Mouse (Mus musculus) naive thymus-derived CD4-positive, alpha-beta T cell, adult 5 months (primary cell): Measurements from ENCODE around the gene Tsr1. TPM values are rescaled to one million over a fixed set of nuclear protein-coding genes. Genes with fewer than 3 reads are reported as not detected.

Source experiments
- polyA plus RNA-seq: library from polyadenylated mRNA; unstranded; fragments of 100-300 nt; shearing (Covaris generic); gene quantifications from one replicate; pipeline ENCODE4 v1.2.1, GENCODE M21; 2017

Gene Tsr1
- 66.6 TPM for polyA plus RNA-seq

DNA sequence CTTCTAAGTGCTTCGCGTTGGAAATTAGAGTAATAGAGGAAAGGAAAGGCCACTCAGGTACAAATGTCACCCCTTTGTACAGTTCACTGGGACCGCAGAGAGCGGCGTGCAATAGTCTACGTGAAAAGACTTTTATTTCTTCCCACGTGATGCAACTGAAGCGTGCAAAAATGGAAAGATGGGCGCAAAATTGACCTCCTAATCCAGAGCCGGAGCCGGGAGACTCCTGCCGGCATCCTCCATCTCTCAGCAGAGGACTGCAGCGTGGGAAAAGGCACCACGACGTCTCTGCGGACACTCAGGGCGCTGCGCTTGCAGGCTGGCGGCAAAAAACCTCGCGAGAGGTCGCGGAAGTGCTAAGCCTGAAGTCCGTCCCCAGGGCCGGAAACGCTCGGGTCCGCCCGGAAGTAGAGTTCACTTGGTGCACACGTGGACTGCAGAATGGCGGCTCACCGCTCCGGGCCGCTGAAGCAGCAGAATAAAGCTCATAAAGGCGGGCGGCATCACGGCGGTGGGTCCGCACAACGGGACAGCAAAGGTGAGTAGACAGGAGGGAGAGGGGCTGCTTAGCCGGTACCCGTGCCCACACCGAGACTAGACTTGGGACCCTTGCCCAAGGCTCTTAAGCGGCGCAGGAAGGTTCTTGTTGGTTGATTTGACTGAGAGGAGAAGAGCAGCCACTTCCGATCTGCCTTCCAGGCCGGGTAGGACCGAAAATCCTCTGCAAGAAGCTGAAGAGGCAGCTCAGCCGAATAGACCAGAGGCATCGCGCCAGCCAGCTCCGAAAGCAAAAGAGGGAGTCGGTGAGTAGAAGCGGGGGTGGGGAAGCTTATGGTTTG is at the start of gene Tsr1:
Tsr1 (plus strand) TSS at position 394 of the 839 bp plus-strand sequence.

DNA sequence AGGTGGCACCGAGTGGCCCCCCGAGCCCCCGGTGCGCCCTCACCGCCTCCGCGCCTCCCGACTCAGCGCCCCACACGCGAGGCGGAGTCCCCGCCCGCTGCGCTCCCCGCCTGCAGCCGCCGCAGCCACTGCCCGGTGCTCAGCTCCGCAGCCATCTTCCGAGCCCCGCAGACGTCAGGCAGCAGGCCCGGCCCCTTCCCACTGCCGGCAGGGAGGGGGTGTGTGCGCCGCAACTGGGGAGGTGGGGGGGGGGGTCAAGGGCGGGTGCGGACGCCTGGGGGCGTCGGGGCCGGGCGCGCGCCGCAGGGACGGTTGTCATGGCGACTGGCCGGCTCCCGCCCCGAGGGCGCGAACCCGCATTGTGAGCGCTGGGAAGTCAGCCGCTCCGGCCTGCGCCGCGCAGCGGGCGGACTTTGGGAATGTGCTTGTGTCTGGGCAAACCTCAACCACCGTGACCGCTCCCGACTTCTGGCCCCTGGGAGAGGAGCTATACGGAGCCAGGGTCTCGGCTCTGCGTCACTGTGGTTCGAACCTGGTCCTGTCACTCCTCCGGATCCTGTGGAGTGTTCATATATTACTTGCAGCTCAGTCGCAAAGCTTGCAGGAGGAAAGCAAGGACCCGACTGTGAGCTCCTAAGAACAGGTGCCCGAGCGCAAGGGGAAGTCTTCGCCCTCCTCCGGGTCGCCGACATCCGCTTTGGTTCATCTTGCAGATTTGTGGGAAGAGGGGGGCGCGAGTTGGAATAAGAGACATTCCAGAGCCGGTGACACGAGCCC is 782 bp upstream of the Tsr1 start, which contains the start of gene Sgsm2:
Sgsm2 (minus strand) TSS at position 160 of the 777 bp plus-strand sequence.

DNA sequence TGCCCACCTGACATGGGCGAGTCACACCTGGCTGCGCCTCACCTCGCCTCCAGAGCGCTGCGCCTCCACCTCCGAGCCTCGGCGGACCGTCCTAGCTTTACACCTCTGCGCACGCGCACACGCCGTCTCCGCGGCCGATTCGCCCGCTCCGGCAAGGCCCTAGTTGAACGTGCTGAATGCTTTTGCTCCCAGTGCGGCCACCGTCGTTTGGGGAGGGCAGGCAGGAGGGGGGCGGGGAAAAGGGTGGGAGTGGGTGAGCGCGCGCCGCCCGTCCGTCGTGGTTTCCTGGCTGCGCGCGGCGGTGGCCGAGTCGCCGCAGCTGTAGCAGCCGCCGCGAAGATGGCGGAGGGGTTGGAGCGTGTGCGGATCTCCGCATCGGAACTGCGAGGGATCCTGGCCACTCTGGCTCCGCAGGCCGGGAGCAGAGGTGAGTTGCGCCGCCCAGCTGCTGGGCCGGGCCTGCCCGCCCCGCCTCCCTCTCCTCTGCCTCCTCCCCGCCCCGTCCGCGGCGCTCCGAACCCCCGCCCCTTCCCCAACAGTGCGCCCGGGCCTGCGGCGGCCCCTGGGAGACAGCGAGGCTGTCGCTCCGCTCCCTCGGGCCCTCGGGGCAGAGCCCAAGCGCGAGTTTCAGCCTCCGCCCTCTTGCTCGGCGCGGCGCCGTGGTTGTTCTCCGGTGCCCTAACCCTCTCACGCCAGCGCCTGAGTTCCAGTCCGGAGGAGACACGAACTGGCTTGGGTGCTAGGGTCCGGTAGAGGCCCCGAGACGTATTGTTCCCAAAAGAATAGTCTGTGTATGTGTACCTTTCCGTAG is 27.9 kb downstream of the Tsr1 start, which contains the start of the genes Smg6 and Srr:
Smg6 (plus strand) TSS at position 247 of the 811 bp plus-strand sequence.
Srr (minus strand) TSS at position 372 of the 811 bp plus-strand sequence.

Other genes starting within 250 kb of the Tsr1 start
- gene Cluh, start 248.6 kb upstream of the Tsr1 start, polyA plus RNA-seq: 36.3 TPM
- gene Pafah1b1, start 173.4 kb upstream of the Tsr1 start, polyA plus RNA-seq: 103 TPM
- gene Mettl16, start 127.2 kb upstream of the Tsr1 start, polyA plus RNA-seq: 40.6 TPM
- 21.2 TPM for gene Mnt, start 67.2 kb upstream of the Tsr1 start, polyA plus RNA-seq
- 4.5 TPM for gene Sgsm2, start 1.0 kb upstream of the Tsr1 start, polyA plus RNA-seq
- gene Smg6, start 27.8 kb downstream of the Tsr1 start, polyA plus RNA-seq: 35.9 TPM
- gene Srr, start 27.9 kb downstream of the Tsr1 start, polyA plus RNA-seq: 3.0 TPM